Mouse (Mus musculus) adrenal gland (tissue): ENCODE results near the gene Ndufb10.

Source experiments
- intact Hi-C: fragments of 180-260 bp; cut with DNase I; formaldehyde crosslinking; loops from one replicate; pipeline ENCODE4 v1.15.1; 2025

Ndufb10 gene

DNA sequence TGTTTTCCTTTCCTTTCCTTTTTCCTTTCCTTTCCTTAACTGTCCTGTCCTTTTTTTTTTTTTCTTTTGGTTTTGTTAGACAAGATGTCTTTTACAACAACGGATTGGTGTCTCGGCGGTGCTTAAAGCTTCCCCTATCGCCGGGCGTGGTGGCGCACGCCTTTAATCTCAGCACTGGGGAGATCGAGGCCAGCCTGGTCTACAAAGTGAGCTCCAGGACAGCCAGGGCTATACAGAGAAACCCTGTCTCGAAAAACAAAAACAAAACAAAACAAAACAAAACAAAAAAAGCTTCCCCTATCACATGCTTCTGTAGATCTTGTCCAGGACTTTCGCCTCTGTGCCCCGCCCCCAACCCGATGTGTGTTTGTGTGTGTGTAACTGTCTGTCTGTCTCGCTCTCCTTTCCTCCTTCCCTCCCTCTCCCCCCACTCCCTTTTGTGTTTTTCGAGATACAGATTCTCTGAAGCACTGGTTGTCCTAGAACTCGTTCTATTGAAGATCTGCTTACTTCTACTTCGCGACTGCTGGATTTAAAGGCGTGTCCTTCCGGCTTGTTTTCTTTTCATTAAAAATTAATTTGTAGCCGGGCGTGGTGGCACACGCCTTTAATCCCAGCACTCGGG lies 16.4 kb downstream of the Ndufb10 start:
- intact Hi-C loops = no loop called here

DNA sequence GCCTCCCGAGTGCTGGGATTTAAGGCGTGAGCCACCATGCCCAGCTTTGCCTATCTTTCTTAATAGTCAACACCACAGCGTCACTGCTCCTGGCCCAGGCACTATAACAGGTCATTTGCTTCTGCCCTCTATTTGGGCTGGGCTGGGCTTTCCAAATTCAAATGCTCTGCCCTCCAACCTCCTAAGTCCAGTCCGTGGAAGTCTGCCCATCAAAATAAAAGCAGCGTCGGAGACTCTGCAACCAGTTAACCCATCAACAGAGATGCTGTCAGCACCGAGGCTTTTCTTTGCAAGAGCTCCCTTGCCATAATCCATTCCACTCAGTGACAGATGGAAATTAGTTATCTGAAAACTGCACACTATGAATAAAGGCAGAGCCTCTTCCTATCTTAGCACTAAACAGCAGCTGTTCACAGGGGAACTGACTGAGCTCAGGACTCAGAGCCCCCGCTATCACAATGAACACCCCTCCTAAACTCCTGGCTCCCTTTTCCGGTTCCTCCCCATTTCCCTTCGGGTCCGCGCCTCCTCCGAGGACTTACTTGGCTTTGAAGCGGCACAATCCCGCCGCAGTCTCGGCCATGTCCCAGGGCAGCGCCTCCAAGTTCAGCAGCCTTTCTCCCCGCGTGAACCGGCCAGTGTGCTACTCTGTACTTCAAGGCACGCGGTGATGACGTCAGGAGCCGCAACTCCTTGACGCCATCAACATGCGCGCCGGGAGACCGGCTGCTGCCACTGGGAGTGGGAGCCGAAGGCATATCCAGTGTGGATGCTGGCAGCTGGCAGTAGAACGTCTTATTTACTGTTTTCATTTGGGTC lies 17.1 kb downstream of the Ndufb10 start, which contains the start of gene Tbl3:
Gene Tbl3, minus strand, starts transcription at position 679 of the 819 bp plus-strand sequence.
- intact Hi-C loops = no loop called here

DNA sequence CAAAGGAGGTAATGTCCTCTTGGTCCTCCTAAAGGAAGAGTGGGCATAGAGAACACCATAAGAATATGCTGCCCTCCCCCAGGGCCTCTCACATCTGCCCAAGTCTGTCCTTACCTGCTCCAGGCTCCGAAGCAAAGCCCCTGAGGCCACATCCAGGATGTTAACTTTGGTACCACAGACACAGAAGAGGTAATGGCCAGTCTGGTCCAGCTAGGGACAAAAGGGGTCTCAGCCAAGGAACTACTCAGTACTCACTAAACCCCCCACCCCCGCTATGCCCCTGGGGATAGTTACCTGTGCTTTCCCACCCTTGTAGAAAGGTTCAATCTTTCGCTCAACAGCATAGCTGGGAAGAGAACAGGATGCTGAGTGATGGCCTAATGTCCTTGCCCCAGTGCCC lies 18.5 kb downstream of the Ndufb10 start:
- intact Hi-C loops = no loop called here

DNA sequence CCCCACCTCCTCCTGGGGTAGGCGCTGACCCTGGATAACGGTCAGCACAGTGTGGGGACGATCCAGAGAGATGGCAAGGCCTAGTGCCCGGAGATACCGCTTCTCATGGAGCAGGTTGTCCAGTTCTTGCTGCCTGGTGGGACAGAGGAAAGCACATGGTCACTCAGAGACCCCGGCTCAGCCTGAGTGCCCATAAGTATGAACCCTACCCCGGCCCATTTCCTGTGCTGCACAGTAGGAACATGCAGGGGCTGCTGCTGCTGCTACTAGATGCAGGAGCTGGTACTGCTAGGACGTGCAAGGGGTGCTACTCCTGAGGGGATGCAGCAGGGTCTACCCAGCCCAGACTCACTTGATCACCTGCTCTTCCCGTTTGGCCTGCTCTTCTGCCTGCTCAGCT lies 23.0 kb downstream of the Ndufb10 start:
- intact Hi-C loops = no loop called here

DNA sequence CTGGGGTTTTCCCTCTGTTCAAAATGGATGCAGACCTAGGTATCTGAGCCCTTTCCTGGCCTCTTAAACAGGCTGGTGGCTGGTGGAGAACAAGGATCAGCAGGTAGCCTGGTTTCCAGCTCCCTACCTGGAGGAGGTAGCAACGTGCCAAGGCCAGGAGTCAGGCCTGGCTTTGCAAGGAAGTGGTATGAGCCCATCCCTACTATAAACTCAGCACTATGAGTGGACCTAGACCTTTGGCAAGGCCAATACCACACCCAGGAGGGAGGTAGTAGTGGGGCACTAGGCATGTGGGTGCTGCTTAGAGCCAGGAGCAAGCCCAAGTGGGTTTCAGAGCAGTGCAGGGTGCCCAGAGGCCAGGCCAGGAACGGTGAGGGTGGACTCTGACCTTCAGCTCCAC lies 24.8 kb downstream of the Ndufb10 start:
- intact Hi-C loops = no loop called here

DNA sequence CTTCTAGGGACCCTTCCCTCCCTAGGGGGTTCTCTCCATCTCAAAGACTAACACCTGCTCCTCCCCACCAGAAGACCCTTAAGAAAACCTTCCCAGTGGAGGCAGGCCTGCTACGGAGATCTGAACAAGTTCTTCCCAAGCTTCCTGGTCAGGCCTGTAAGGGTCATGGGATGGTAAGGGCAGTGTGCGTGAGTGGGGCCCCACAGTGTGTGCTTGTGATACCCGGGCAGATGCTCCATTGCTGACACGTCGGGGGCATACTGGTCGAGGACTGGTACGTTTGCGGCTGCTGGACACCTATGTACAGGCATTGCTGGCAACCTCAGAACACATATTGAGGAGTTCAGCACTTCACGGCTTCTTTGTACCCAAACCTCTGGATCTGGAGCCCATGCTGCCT lies 25.6 kb downstream of the Ndufb10 start:
- intact Hi-C loops = no loop called here

DNA sequence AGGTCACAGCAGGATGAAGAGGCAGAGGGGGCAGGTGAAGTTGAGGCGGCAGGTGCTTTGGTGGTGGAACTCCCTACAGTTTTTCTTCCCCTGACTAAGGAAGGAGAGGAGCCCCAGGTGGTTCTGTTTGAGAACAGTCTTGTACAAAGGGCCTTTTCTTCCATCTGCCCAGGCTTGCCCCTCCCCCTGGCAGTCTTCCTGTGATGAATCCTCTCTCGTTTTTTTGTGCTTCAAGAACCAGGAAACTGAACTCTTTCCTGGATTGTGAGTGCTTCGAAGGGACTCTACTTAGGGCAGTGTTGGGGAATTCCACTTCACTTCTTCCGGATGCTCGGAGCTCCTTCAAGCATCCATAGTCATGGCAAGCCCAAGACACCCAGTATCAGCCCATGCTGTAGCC lies 26.3 kb downstream of the Ndufb10 start:
- intact Hi-C loops = no loop called here

DNA sequence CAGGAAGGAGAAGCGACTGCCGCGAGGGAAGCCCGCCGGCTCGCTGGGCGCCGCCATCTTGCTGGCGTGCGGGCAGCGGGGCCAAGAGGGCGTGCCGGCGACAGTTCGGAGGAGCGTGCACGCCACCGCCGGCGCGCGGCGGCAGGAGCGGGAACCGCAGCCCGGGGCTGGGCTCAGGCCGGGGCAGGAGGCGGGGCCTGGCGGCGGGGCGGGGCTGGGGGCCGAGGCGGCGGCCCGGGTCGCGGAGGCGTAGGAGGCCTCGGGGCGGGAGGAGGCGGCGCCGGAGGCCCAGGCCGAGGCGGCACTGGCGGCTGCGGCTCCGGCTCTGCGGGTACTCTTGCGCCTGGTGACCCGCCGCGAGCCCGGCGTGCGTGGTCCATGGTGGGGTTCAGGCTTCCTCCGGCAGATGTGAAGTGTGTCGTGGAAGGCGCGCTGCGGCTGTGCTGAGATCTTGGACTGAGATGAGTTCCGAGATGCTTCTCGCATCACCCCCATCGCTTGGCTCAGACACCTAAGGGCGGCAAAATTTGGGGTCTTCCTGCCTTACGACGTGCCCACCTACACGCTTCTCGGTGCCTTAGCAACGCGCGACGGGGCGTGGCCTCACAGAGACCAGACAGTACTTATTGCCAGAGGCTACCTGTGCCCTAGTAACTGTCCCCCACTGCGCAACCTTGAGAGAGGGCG lies 28.1 kb downstream of the Ndufb10 start, which contains the start of the genes Gfer and Noxo1:
Gene Gfer, minus strand, starts transcription at position 146 of the 687 bp plus-strand sequence.
Gene Noxo1, plus strand, starts transcription at position 224 of the 687 bp plus-strand sequence.
- intact Hi-C loops = no loop called here

DNA sequence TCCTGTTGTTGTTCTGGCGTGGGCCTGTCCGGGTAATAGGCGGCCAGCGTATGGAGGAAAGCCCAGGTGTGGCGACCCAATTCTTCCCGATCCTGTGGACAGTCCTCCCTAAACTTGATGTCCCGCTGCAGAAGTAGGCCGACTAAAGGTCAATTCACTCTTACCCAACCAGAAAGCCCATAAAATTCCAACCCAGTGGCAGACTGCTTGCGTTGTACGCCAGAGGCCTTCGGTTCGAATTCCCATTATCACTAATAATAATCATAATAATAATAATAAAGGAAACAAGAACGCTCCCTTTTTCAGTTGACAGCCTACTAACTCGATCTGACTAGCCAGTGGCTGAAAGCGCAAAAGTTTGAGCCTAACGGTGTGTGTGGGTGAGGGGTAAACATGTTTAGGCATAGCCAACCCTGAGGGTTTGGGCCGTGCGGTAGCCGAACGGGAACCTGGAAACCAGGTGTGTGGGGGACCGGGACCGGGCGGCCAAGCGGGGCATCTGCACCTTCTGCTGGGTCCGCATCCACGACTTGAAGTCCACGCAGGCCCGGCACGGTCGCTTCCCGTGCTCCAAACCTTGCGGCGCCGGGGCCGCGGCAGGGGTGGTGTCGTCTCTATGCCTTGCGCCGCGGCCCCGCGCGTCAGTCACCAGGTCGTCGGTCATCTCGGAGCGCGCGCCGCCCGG lies 28.8 kb downstream of the Ndufb10 start:
- intact Hi-C loops = no loop called here

DNA sequence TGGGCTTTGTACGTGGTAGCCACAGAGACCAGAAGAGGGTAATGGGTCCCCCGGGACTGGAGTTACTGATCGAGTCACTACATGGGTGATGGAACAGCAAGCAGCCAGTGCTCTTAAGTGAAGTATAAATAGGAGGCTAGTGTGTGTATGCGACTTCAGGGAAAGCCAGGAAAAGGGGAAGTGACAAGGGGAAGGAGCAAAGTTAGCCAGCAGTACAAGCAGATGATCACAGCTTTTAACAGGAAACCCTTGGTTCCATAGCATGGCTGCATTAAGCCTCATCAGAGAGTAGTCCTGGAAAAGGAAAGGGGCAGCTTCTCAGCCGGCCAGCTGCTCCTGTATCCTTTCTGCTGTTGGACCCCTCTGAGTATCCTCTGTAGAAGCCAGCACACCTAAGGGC lies 31.9 kb downstream of the Ndufb10 start:
- intact Hi-C loops = no loop called here

DNA sequence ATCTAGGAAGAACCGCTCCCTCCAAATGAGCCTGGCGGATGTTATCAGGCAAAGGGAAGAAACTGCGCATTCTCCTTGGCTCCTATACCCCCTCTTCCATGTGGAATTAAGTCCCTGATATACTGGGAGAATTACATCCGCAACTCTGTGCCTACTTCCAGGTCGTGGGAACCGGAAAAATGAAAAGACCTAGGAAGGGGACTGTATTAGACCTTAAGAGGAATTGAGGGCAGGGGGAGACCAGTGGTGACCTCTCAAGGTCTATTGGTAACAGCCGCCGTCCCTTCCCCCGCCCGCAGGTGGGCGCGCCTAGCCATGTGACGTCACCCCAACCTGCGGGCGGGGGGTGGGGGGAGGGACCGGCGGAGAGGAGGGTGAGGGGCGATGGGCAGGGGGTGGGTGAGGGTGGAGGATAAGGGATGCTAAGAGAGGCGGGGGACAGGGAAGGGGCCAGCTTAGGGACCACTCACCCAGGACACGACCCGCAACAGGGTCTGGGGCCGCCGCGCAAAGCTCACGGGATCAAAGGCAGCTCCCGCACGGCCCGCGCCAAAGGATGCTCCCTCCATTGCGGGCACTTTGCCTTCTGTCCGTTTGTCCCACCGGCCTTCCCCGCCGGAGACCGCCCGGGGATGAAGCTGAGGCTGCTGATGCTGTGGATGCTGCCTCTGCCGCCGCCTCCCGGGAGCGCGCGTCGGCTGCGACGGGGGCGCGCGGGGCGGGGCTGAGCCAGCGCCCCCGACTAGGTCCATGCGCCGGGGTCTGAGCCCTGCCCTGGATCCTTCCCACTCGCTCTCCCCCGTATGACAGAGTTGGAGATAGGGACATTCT lies 34.8 kb downstream of the Ndufb10 start, which contains the start of gene Syngr3:
Gene Syngr3, minus strand, starts transcription at position 705 of the 831 bp plus-strand sequence.
- intact Hi-C loops = no loop called here

DNA sequence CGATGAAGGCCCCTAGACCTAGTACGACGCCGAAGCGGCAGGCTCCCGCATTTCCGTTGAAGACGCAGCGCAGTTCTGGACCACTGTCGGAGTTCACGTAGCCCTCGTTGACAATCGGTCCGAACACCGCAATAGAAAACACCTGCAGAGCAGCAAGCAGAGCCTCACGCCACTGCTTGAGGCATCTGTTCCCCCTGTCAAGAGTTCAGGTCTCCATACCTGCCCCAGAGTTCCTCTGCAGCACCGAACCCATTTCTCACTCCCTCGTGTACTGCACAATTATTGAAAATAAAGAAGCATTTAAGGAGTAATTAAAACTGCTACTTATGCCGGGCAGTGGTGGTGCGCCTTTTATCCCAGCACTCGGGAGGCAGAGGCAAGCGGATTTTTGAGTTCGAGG lies 36.7 kb downstream of the Ndufb10 start:
- intact Hi-C loops = no loop called here

DNA sequence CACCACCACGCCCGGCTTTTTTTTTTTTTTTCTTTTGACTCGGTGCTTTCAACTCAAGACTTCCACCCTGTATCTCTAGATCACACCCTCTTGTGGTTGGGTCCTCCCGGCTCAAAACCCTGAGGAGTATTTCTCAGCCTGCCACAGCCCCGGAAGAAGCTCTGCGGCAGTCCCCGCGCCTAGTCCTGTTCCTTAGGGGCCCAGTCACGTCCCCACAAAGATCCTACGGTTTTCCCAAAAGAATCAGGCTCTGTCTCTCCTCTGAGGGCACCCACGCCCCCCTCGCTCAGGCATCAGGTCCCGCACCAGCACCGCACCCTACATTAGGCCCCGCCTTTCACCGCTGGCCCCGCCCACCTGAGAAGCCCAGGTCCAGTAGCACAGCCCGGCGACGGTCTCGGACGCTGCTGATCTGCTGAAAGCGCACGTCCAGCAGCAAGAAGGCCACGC lies 37.1 kb downstream of the Ndufb10 start:
- intact Hi-C loops = no loop called here

DNA sequence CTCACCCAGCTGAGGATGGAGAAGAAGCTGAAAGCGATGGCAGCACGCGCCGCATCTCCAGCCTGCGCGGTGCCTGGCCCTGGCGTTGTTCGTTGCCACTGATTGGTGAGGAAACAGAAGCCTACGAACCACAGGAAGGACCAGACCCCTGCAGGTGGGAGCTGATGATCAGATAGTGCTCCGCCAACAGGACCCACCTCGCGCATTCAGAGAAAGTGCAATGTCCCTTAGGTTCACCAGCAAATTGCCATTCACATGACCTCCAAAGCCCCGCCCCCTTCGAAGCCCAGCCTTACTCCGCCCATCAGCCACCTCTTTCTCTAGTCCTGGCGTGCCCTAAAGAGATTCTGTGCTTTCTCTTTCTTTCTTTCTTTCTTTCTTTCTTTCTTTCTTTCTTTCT lies 37.8 kb downstream of the Ndufb10 start:
- intact Hi-C loops = no loop called here

DNA sequence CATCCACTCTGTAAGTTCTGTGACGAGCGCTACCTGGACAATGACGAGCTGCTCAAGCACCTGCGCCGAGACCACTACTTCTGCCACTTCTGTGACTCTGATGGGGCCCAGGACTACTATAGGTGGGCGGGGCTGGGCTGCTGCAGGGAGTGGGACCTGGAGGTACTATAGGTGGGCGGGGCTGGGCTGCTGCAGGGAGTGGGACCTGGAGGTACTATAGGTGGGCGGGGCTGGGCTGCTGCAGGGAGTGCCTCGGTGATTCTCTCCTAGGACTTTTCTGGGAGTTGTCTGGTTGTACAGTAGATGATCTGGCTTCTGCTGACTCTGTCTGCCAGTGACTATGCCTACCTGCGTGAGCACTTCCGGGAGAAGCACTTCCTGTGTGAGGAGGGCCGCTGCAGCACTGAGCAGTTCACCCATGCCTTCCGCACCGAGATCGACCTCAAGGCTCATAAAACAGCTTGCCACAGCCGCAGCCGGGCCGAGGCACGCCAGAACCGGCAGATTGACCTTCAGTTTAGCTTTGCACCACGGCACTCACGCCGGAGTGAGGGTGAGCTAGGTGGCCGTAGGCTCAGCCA lies 46.7 kb downstream of the Ndufb10 start:
- intact Hi-C loops = no loop called here

DNA sequence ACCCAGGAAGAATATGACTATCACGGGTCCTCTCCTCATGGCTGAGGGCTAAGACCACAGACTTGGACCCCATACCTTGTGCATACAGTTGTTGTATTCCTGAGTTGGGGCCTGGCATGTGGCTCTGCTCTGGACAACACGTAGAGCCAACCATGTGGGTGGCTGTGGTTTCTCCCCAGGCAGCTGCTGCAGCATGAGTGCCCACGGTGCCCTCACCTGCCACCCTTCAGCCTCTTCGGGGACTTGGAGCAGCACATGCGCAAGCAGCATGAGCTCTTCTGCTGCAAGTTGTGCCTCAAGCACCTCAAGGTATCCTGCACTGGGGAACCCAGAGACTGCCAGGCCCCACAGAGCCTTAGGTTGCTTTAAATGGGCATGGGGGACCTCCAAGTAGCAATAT lies 47.4 kb downstream of the Ndufb10 start:
- intact Hi-C loops = no loop called here

DNA sequence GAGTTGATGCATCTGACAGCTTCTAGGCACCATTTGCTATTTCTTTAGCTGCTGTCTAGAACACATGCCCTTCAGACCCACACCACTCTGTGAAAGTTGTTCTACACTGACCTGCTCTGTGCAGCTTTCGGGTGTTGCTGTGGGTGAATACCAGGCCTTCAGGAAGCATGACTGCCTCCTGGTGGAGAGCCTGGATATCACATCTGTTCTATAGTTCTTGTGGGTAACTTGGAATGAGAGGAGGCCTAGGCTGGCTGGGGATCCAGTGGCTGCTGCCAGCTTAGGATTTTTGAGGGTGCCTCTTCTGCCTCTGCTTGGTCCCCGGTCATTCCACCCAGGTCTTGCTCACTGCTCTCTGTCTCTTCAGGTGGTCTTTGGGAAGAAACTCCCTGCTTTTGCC lies 48.1 kb downstream of the Ndufb10 start:
- intact Hi-C loops = no loop called here

DNA sequence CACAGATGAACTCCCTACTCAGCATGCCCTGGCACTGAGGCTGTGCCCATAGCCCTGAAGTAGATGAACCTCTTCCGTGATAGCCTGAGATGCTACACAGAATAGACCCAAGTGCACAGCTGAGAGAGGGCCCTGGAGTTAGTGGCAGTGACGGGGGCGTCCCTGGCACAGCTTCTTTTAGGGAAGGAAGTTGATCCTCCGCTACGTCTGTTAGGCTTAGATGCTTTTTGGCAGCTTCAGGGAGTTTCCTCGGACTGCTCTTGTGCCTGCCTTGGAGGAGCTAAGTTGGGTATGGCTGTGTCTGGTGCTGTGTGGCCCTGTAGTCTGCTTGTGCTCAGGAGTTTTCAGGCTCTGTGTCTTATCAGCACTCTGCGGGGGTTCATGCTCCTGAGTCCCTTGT lies 50.0 kb downstream of the Ndufb10 start:
- intact Hi-C loops = no loop called here

DNA sequence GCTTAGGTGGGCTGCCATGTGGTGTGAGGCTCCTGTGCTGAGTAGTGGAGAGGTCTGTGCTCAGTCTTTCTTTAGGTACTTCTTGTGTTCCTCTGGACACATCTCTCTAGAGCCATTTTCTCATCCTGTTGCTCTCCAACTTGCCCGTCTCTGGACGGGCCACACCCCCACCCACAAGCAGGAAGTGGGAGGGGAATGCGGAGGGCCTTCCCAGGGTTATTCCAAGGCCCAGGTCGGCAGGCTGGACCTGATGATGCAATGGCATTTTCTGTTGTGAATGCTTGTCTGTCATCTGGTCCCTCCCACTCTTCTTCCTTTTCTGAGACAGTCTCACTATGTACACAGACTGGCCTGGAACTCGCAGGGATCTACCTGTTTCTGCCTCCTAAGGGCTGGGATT lies 52.1 kb downstream of the Ndufb10 start:
- intact Hi-C loops = no loop called here
